Mouse (Mus musculus): ENCODE measurements around the gene Cadps2.

Gene Cadps2

DNA sequence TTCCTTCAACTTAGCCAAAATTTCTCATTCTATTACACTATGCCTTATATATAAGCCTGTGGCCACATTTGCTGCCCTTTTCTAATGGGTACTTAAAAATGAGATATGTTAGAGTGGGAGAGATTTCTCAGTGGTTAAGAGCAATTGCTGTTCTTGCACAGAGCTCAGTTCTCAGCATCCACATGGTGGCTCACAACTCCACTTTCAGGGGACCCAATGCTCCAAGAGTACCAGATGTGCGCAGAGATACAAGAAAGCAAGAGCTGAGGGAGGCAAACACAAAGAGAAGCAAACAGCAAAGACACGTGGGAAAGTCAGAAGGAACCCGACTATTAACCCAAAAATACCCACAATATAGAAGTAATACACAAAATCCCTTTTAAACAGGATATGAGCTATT, 77.0 kb downstream of the Cadps2 start:
- in situ Hi-C loops (cut with MboI, MseI), result loop anchor here in 1 of 2 experiments (25.0 kb wide), 1 partner anchor 600 kb away; no protein-coding TSS in a partner anchor

- in situ Hi-C loops (cut with MboI, MseI), result loop anchor here in 1 of 2 experiments (25.0 kb wide), 1 partner anchor 604 kb away; no protein-coding TSS in a partner anchor
Measured at GRCm38 (mm10) chr6:23758249-23758648, 81.0 kb downstream of the Cadps2 start.

DNA sequence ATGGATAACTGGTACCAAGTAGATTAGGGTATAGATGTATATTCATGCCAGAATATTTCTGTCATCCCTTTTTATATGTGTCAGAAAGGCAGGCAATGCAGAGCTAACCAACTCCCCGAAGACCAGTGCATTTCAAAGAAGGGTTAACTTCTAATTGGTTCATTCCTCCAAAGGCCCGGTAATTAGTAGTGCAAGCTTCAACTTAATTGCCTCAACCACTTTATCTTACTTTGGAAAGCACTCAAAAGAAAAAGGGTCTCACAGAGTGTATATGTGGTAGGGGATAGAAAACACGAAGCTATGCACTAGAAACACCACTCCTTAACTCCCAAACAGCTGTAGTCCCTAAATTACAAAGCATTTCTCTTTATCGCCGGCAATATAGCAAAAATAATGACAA, 90.4 kb downstream of the Cadps2 start:
- in situ Hi-C loops (cut with MboI, MseI), result no loop called here

GRCm38 (mm10) chr6:23740010-23740409, 99.2 kb downstream of the Cadps2 start:
- in situ Hi-C loops (cut with MboI, MseI), result no loop called here

GRCm38 (mm10) chr6:23732750-23733149, 106.5 kb downstream of the Cadps2 start:
- in situ Hi-C loops (cut with MboI, MseI), result no loop called here

GRCm38 (mm10) chr6:23728620-23729019, 110.6 kb downstream of the Cadps2 start:
- in situ Hi-C loops (cut with MboI, MseI), result no loop called here

DNA sequence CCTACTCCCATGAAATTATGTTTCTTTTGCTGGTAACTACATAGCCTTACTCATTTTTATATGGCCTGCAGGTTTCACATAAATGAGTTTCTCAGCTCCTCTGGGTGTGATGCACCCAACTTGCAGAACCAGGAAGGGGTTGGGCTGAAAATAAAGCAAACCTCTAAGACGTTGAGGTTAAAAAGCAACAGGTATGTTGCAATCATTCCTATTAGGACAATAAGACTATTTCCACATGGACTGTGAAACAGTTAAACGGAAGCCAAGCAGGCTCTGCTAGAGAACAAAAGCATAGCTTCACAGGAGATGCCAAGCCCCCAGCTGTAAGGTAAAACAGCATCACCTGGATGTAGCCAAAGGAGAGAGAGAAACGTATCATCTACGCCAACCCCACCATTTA, 115.5 kb downstream of the Cadps2 start:
- in situ Hi-C loops (cut with MboI, MseI), result no loop called here

- in situ Hi-C loops (cut with MboI, MseI), result no loop called here
Measured at GRCm38 (mm10) chr6:23720401-23720800, 118.8 kb downstream of the Cadps2 start.

- in situ Hi-C loops (cut with MboI, MseI), result no loop called here
Measured at GRCm38 (mm10) chr6:23707506-23707905, 131.7 kb downstream of the Cadps2 start.

GRCm38 (mm10) chr6:23700879-23701278, 138.3 kb downstream of the Cadps2 start:
- in situ Hi-C loops (cut with MboI, MseI), result loop anchor here in 1 of 2 experiments (5.0 kb wide), 1 partner anchor 39 kb away; no protein-coding TSS in a partner anchor

DNA sequence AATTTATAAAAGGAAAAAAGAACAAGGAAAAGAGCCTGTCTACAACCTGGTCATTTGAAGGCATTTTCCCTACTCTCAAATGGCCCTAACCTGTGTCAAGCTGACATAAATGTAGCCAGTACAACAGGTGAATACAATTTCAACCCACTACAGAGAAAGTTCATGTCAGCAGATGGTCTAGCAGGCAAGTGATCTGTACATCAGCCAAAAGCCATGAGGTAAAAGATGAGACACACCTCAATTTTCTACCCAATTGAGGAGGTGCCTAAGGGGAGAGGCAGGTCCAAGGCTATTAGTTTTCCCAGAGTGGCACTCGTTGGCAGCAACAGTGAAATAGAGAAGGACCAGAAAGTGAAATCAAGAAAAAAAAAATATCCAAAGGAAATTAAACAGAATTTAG, 161.0 kb downstream of the Cadps2 start:
- in situ Hi-C loops (cut with MboI, MseI), result no loop called here

DNA sequence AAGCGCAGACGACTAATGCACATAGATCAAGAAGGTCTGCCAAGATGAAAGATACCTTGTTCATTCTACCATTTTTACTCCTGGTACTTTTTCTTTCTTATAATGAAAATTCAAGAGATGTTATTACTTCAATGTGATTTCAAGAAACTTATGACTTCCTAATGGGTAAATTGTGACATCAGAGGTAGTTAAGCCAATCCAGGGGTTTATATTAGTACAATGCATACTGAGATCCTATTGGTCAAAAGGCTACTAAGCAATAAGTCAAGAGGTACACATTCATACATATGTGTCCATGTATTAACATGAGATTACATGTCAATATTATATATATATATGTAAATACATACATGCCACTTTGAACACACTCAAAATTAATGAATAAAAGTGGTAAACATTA, 184.2 kb downstream of the Cadps2 start, which contains the start of gene Rnf148:
TSS of gene Rnf148 (minus strand) at position 101 of the 400 bp plus-strand sequence.
- in situ Hi-C loops (cut with MboI, MseI), result no loop called here

GRCm38 (mm10) chr6:23650205-23650604, 189.0 kb downstream of the Cadps2 start, which contains the start of gene Rnf133:
TSS of gene Rnf133 (minus strand) at chr6:23650305.
- in situ Hi-C loops (cut with MboI, MseI), result no loop called here

- in situ Hi-C loops (cut with MboI, MseI), result no loop called here
Measured at GRCm38 (mm10) chr6:23648732-23649131, 190.5 kb downstream of the Cadps2 start.

- in situ Hi-C loops (cut with MboI, MseI), result no loop called here
Measured at GRCm38 (mm10) chr6:23647627-23648247, 191.5 kb downstream of the Cadps2 start.

- in situ Hi-C loops (cut with MboI, MseI), result loop anchor here in 1 of 2 experiments (10.0 kb wide), 1 partner anchor 1048 kb away; no protein-coding TSS in a partner anchor
Measured at GRCm38 (mm10) chr6:23637081-23637480, 202.1 kb downstream of the Cadps2 start.

GRCm38 (mm10) chr6:23635208-23635607, 204.0 kb downstream of the Cadps2 start:
- in situ Hi-C loops (cut with MboI, MseI), result loop anchor here in 1 of 2 experiments (10.0 kb wide), 1 partner anchor 1050 kb away; no protein-coding TSS in a partner anchor

GRCm38 (mm10) chr6:23634016-23634415, 205.2 kb downstream of the Cadps2 start:
- in situ Hi-C loops (cut with MboI, MseI), result loop anchor here in 1 of 2 experiments (10.0 kb wide), 1 partner anchor 1051 kb away; no protein-coding TSS in a partner anchor

GRCm38 (mm10) chr6:23630465-23630864, 208.8 kb downstream of the Cadps2 start:
- in situ Hi-C loops (cut with MboI, MseI), result loop anchor here in 1 of 2 experiments (10.0 kb wide), 1 partner anchor 1054 kb away; no protein-coding TSS in a partner anchor

GRCm38 (mm10) chr6:23575102-23575501, 264.1 kb downstream of the Cadps2 start:
- in situ Hi-C loops (cut with MboI, MseI), result no loop called here

- in situ Hi-C loops (cut with MboI, MseI), result no loop called here
Measured at GRCm38 (mm10) chr6:23573750-23574149, 265.5 kb downstream of the Cadps2 start.

DNA sequence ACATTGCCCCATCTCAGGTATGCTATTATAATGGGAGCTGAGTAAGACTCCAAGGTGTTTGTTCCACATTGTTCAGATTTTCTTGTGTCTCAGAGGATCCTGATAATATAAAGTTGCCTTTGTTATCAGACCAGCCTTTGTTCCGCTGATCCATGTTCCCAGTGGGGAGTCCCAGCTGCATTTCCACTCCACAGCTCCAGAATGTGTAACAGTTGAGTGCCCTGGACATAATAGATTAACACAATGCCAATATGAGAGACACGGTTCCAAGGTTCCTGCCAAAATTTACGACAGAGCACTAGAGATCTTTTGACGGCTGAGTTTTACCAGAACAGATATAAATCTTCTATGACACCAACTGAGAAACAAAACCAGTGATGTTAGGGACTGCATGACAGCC, 266.8 kb downstream of the Cadps2 start:
- in situ Hi-C loops (cut with MboI, MseI), result no loop called here

DNA sequence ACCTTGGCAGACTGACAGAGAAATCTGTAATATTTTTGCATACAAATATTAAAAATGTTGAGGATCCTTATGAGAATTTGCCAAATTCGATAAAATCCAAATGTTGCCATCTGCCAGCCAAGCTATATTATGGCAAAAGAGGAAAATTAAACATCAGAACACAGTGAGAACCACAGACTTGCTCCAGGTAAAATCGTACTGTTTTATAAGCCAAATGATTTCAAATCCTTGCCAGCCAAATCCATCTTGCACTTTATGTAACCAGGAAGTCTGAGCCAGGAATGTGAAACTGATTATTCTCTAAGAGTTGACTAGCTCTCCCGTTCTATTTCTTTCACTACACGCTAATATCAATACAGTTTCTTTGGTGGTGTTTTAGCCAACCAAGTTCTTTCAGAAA, 269.5 kb downstream of the Cadps2 start:
- in situ Hi-C loops (cut with MboI, MseI), result no loop called here
